Mouse (Mus musculus): Measurements from ENCODE around the gene Abcg8.

DNA sequence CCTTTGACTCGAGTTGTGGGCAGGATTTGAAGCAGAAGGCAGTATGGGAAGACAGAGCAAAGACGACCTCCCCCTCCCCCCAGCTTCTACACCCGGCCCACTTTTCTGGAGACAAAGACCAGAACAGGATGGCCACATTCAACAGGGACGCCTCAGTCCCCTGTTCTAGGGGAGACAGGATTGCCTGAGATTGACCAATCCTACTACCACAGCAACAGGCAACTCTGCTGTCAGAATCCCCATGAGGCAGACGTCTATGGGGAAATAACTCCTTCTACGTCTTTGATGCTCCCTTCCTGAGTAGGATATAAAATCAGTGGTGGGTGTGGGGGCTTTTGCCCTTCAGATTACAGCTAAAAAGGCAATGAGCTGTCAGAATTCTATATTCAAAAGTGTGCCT lies 8.2 kb downstream of the Abcg8 start:
- TF ChIP-seq CTCF (IDR thresholded peaks at IDR 0.05; ENCODE audit: extremely low read depth, insufficient read depth, low read length) (no peak), POLR2A (IDR thresholded peaks at IDR 0.05; ENCODE audit: extremely low read depth, insufficient read depth, low read length) (no peak)
